Mouse (Mus musculus) testis, adult 2 months (tissue): ENCODE measurements at regions not wholly inside any gene's neighbourhood (a gene's known extent, or its start where the extent isn't known, plus 50 kb on each side); places are given as distances from the start of the nearest gene placed in this dataset.

Source experiments
- CTCF ChIP-seq: fragments of 200-500 bp; IDR thresholded peaks from 2 replicates; pipeline ENCODE4 v1.5.1; 2012; ENCODE audit warnings: low read depth, mild to moderate bottlenecking, inconsistent platforms, low read length, moderate library complexity; ENCODE audit not compliant: control insufficient read depth, insufficient read depth, insufficient replicate concordance
- POLR2A ChIP-seq: fragments of 200-500 bp; IDR thresholded peaks from 2 replicates; pipeline ENCODE4 v1.6.1; 2012; ENCODE audit warnings: low read depth, mild to moderate bottlenecking, inconsistent platforms, low read length, moderate library complexity; ENCODE audit not compliant: control insufficient read depth

DNA sequence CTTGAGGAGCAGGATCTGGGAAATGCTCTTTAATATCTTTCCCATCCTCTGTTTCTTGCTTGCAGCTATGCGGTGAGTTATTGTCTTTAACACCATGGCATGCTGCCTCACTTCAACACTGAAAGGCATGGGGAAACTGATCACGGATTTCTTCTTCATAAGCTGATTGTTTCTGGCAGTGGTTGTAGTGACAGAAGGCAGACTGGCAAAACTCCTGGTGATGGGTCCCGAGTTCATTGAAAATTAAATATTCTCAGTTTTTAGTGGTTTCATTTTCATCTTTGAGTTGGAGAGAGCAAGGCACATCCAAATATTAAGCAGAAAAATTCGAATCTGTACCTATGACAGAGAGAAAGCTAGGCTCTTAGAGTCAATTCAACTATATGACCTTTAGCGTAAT lies 617.0 kb upstream of the Kirrel3 start:
- TF ChIP-seq CTCF (no peak), POLR2A (no peak)
